Mouse (Mus musculus): Measurements from ENCODE around the gene Vwa5b2.

Gene Vwa5b2

DNA sequence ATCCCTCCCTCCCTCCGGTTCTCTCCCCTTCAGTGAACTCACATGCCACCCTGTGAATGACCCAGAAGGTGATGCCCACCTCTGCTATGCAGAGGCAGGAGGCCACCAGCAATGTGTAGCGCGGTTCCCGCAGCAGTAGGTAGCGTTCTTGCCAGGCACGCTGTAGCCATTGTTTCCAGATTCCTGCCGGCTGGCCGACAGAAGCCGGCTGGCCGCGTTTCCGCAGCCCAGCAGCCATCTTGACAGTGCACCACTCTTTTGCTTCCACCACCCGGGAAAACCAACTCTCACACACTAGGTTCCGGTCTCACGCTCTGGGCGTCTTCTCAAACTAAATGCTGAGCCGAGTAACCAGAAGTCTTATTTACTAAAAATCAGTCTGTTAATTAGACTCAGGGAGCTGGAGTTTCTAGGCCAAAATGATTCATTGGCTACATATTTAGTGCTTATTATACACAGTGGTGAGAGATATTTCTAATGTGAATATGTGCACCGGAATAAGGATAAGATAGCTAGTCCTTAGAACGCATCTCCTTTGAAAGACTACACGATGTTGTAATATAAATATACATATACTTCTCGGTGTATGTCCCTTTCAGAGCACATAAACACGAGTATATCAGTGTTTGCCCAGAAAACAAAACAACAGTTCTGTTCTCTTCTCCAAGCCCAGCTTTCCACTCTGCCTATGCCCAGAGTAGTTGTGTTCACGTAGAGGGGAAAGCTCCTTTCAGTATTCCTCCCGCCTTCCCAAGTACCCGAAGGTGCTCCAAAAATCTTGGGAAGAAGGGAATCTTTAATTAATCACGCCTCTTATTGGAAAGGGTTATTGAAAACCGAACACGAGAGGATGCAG lies 21.5 kb downstream of the Vwa5b2 start:
- peak; percentile 75 for DNase-seq (ENCODE audit: low read depth, low spot score)

GRCm38 (mm10) chr16:20611357-20612227 lies 22.3 kb downstream of the Vwa5b2 start, which contains the start of the genes Eef1akmt4, Gm49333 and Alg3:
TSS of gene Eef1akmt4 (plus strand) at chr16:20611593.
TSS of gene Gm49333 (plus strand) at chr16:20611610.
TSS of gene Alg3 (minus strand) at chr16:20611735.
- DNase-seq (ENCODE audit: low read depth, low spot score), result peak; percentile 71

DNA sequence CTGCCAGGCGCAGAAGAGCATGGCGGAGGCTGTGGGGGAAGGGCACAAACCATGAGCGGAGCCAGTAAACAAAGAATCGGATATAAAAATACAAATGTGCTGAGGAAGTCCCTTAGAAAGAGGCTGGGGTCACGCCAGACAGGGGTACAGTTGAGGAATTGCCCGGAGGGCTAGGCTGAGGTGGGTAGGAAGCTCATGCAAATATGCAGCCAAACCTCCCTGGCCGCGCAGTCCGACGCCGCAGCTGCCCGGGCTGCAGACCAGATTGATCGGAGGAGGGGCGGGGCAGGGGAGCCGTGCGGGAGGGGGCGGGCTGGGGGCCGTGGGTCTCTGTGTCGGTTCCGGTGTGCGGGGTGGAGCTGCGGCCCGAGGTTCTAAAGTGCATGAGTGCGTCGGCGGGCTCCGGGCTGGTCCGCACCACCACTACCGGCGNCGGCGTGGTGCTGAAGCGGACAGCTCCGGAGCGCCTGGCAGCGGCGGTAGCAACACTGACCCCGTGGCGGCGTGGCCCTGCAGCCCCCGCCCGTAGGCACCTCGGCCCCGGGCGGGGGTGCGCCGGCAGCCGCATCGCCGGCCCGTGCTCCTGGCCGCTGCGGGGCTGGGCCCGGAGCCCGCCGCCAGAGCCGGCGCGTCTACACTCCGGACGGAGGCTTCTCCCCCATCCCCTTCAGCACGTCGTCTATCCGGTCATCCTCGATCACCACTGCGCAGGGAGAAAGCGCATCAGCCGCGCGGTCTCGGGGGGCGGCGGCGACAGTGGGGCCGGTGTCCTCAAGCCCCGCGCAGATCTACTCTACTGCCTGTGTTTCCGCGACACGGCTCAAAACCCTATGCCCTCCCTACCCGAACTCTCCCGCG lies 30.5 kb downstream of the Vwa5b2 start:
- no peak for DNase-seq (ENCODE audit: low read depth, low spot score)

GRCm38 (mm10) chr16:20620399-20620735 lies 31.1 kb downstream of the Vwa5b2 start:
- DNase-seq (ENCODE audit: low read depth, low spot score), result no peak

DNA sequence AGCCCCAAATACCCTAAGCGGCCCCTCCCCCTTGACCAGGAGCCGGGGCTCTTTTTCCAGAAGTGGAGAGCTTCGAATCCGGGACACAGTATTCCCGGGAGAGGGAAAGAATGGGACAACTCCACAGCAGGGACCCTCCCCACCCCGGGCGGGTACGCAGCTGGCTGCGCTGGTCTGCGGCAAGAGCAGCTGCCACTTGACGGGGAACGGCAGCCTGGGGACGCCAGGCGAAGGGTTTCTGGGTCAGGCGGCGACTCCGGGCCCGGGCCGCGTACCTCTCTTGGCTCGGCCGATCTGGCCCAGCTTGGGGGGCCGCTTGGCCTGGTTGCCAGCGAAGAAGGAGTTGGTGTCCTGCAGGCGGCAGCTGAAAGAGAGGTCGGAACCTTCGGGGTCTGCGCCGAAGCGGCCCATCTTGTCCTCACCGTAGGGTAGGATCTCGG lies 31.5 kb downstream of the Vwa5b2 start:
- no peak for DNase-seq (ENCODE audit: low read depth, low spot score)

GRCm38 (mm10) chr16:20621191-20621990 lies 32.1 kb downstream of the Vwa5b2 start, which contains the start of gene Camk2n2:
TSS of gene Camk2n2 (minus strand) at chr16:20621287.
- DNase-seq (ENCODE audit: low read depth, low spot score), result no peak

- DNase-seq (ENCODE audit: low read depth, low spot score), result no peak
Observed at GRCm38 (mm10) chr16:20621991-20622685, 32.9 kb downstream of the Vwa5b2 start.

DNA sequence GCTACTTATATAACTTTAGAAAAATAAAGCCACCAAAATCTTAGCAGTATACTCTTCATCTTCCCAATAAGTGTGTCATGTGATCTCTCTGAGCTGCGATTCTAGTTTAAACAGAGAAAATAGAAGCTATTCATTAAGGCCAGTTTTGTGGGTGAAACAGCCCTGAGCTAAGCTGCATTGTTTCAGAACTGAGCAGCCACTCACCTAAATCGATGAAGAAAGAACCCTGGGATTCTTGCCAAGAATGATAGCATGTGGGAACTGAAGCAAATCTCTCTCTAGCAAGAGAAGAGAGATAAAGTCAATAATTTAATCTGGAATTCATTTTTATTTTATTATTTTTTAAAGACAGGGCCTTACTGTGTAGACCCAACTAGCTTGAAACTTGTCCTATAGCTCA lies 33.9 kb downstream of the Vwa5b2 start:
- DNase-seq (ENCODE audit: low read depth, low spot score), result no peak

GRCm38 (mm10) chr16:20628871-20629391 lies 39.7 kb downstream of the Vwa5b2 start:
- no peak for DNase-seq (ENCODE audit: low read depth, low spot score)

DNA sequence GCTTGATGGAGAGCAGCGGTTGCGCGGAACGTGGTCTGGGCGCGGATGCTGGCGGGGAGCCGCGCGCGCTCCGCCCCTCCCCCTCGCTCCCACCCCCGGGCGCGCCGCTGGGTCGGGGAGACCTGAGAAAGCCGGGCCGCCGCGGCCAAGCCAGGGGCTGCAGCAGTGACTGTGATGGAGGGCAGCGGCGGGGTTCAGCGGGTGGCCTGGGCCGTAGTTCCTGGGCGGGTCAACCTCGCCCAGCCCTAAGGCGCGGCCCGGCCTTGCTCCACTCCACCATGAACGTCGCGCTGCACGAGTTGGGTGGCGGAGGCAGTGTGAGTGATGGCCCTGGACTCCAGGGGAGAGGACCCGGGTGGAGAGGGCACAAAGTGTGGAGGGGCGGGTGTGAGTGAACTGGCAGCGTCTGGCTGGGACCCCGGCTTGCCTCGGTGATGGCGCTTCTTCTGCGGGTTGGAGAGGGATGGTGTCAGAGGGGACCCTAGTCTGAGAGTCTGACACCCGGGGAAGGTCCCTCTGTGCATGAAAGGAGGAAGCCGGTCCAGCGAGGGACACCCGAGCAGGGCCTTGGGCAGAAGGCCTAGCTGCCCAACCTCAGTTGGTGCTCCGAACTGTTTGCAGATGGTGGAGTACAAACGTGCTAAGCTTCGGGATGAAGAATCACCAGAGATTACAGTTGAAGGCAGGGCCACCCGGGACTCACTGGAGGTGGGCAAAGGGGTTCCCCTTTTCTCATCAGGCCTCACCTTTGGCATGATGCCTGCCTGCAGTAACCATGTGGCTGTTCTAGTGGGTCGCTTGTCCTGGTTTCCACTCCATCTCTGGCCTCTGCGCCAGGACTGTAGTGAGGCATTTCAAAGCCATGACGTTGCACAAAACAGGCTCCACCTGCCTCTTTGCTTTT lies 40.7 kb downstream of the Vwa5b2 start, which contains the start of gene Ece2:
Ece2 (plus strand) TSS at position 98 of the 904 bp plus-strand sequence.
- no peak for DNase-seq (ENCODE audit: low read depth, low spot score)

DNA sequence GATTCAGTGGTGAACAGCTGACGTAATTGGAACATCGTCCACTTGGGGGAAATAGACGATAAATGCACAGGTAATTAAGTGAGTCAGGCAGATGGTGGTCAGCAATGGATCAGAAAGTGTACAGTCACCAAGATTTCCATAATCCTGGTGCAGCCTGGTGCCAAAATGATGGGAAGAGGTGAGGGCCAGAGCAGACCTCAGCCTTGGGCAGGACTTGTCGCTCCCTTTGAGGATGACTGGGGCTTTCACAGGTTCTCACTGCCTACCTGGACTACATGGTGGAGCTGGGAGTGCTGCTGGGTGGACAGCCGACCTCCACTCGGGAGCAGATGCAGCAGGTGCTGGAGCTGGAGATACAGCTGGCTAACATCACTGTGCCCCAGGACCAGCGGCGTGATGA lies 48.1 kb downstream of the Vwa5b2 start:
- no peak for DNase-seq (ENCODE audit: low read depth, low spot score)

DNA sequence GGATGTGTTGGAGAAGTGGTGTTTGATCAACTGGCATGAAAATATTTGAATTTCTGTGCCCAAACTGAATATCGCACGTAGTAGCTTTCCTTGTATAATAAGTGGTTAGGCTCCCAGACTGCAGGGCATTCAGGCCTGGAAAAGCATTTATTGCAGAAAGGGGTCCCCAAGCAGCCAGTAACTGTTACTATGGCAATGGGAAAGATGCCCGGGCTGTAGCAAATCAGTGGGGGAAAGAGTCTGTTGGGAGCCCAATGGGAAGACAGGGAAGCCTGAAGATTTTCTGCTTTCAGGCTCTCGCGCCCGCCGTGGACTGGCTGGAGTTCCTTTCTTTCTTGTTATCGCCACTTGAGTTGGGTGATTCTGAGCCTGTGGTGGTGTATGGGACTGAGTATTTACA lies 49.1 kb downstream of the Vwa5b2 start:
- DNase-seq (ENCODE audit: low read depth, low spot score), result no peak

DNA sequence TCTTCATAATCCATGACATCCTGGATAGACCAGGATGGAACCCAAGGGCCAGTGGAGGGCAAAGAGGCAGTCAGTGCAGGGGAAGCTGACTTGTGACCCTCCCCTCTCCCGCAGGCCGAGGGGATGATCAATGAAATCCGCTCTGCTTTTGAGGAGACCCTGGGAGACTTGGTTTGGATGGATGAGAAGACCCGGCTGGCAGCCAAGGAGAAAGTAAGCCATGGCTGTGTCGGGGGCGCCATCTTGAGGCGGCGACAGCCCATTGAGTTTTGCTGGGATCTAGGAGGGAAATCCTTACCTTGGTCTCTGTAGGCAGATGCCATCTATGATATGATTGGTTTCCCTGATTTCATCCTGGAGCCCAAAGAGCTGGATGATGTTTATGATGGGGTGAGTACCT lies 52.9 kb downstream of the Vwa5b2 start:
- DNase-seq (ENCODE audit: low read depth, low spot score), result no peak

DNA sequence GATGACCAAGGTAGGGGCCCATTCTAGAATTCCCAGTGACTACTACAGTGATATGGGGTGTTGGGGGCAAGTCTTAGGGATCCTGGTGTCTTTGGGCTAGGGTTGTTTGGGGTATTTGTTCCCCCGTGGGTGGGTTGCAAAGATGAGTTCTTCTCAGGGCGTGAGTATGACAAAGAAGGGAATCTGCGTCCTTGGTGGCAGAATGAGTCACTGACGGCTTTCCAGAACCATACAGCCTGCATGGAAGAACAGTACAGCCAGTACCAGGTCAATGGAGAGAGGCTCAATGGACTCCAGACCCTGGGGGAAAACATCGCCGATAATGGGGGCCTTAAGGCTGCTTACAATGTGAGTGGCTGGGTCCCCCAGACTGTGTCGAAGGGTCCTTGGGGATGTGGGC lies 54.6 kb downstream of the Vwa5b2 start:
- DNase-seq (ENCODE audit: low read depth, low spot score), result no peak

- peak; percentile 85 for DNase-seq (ENCODE audit: low read depth, low spot score)
Observed at GRCm38 (mm10) chr16:20651076-20651946, 62.0 kb downstream of the Vwa5b2 start, which contains the start of gene Psmd2. TSS of gene Psmd2 (plus strand) at chr16:20651652.

DNA sequence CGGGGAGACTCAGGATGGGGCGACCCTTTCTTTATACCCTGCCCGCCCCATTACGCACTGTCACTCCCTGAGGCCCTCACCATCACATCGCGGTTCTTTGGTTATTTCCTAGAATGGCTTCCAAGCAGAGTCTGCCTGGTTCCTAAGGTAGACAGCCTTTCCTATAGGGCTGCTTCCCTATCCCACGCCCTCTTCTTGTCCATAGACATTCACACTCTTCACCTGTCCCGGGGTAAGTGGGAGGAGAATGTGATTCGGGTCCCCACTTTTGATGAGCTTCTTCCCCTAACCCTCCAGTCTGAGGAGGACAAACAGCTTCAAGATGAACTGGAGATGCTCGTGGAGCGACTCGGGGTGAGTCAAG lies 62.7 kb downstream of the Vwa5b2 start:
- no peak for DNase-seq (ENCODE audit: low read depth, low spot score)

DNA sequence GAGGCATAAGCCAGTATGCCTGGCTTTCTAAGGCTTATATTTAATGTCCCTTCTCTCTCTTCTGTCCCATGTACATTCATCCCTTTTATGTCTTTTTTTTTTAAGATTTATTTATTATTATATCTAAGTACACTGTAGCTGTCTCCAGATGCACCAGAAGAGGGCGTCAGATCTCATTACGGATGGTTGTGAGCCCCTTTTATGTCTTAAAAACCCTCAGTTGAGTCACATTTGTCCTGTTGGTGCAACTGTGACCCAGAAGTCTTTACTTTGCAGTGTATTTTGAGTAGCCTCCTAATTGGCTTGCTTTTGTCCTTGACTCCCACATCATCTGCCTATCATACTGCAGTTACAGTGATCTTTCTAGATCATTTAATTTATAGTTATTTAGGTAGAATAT lies 64.0 kb downstream of the Vwa5b2 start:
- no peak for DNase-seq (ENCODE audit: low read depth, low spot score)
